8 mouse cellular contexts compared by ENCODE assay signal in the genomic region with DNA sequence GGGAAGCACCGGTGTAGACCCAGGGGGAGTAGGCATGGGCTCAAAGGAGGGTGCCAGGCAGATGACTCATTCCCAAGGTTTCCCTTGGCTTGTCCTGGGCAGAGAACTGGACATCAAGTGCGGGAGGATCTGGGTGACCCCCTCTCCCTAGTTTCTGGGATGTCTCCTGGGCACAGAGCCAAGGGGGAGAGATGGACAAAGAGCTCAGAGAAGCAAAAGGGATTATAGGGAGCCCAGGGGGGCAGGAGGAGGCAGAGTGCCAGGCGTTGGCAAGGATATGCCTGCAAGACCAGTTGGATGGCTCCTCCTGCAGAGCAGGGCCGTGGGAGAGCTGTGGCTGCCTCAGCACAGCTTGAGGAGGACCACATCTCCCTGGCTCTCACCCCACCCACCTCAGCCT. TPM values are rescaled to one million over a fixed set of nuclear protein-coding genes. Genes with fewer than 3 reads are reported as not detected.
DNase-seq lines count a peak whose midpoint lies in the region; ATAC-seq and TF ChIP-seq lines count a peak whose summit lies in the region.

No protein-coding gene starts in this region.

- intact Hi-C loops in heart, postnatal 36 days (cut with DNase I): no loop called here

- H3K9me3 ChIP-seq in heart, embryonic 12.5 days (replicated peaks): no peaks in the 10 kb centered on the region
- no peaks in the 10 kb centered on the region for H3K9me3 ChIP-seq in forebrain, embryonic 12.5 days
- H3K9me3 ChIP-seq in midbrain, embryonic 10.5 days (replicated peaks): no peaks in the 10 kb centered on the region

- H3K27me3 ChIP-seq in heart, embryonic 12.5 days (replicated peaks): no peaks in the 10 kb centered on the region
- H3K27me3 ChIP-seq in forebrain, embryonic 12.5 days: no peaks in the 10 kb centered on the region
- no peaks in the 10 kb centered on the region for H3K27me3 ChIP-seq in midbrain, embryonic 10.5 days (ENCODE audit: low read depth, poor library complexity, severe bottlenecking)

- no peak overlapping the region for H3K27ac ChIP-seq in heart, embryonic 12.5 days (ENCODE audit: poor library complexity, severe bottlenecking)
- H3K27ac ChIP-seq in forebrain, embryonic 12.5 days: peak overlapping the region; percentile 82
- H3K27ac ChIP-seq in layer of hippocampus, adult 2 months: peak overlapping the region; percentile 56; the same call in 1 of the 2 replicates
- peak overlapping the region; percentile 63 for H3K27ac ChIP-seq in midbrain, embryonic 10.5 days (replicated peaks)

- H3K4me2 ChIP-seq in heart, embryonic 12.5 days: no peak overlapping the region
- H3K4me2 ChIP-seq in forebrain, embryonic 12.5 days: peak overlapping the region; percentile 15

- 0 out of 2 replicates have a peak overlapping the region, but pooled peaks have one; percentile 13 for H3K9ac ChIP-seq in heart, embryonic 12.5 days
- H3K9ac ChIP-seq in forebrain, embryonic 12.5 days: 0 out of 2 replicates have a peak overlapping the region, but pooled peaks have one; percentile 12

- no peak for DNase-seq in heart, postnatal 36 days
- peak; percentile 12 for DNase-seq in T-cell, adult 2 months (ENCODE audit: low spot score)
- peak; percentile 38 to 50 for DNase-seq in layer of hippocampus, adult 2 months (ENCODE audit: low spot score in 2 of 2)
- no peak for DNase-seq in midbrain, embryonic 10.5 days (ENCODE audit: low spot score)
- DNase-seq in testis, postnatal 14 days (ENCODE audit: low spot score): peak; percentile 67

- ATAC-seq in heart, embryonic 12.5 days (ENCODE audit: insufficient number of reproducible peaks, low FRiP score): no peak
- no peak for ATAC-seq in forebrain, embryonic 12.5 days (ENCODE audit: low FRiP score)
- ATAC-seq in erythroid progenitor cell, adult 5-6 weeks (replicated peaks; ENCODE audit: low FRiP score, poor library complexity, severe bottlenecking): no peak

- TF ChIP-seq CTCF in layer of hippocampus, adult 2 months (conservative IDR thresholded peaks at IDR 0.05): no peak

- H3K4me3 ChIP-seq in heart, embryonic 12.5 days: no peak overlapping the region
- no peak overlapping the region for H3K4me3 ChIP-seq in forebrain, embryonic 12.5 days (replicated peaks)
- no peak overlapping the region for H3K4me3 ChIP-seq in layer of hippocampus, adult 2 months
- no peak overlapping the region for H3K4me3 ChIP-seq in midbrain, embryonic 10.5 days

- WGBS in heart, embryonic 12.5 days: 66% methylated on average over 4 of the region's 4 CpGs
- 42% methylated on average over 4 of the region's 4 CpGs for WGBS in forebrain, embryonic 12.5 days
- 59% methylated on average over 4 of the region's 4 CpGs for WGBS in midbrain, embryonic 10.5 days

- H3K4me1 ChIP-seq in heart, embryonic 12.5 days (replicated peaks): peaks cover 63% of the 10 kb centered on the region
- peaks cover 70% of the 10 kb centered on the region for H3K4me1 ChIP-seq in forebrain, embryonic 12.5 days
- H3K4me1 ChIP-seq in midbrain, embryonic 10.5 days: peaks cover 72% of the 10 kb centered on the region

- H3K36me3 ChIP-seq in heart, embryonic 12.5 days: no peaks in the 10 kb centered on the region
- no peaks in the 10 kb centered on the region; the same call in 1 of the 2 replicates for H3K36me3 ChIP-seq in forebrain, embryonic 12.5 days (replicated peaks)
- H3K36me3 ChIP-seq in midbrain, embryonic 10.5 days: peaks cover 32% of the 10 kb centered on the region

RNA-seq across cellular contexts. Expression of a gene that starts 4.3 kb away (rescaled TPM):
- polyA plus RNA-seq in heart, embryonic 12.5 days (2016; fragmentation: Nextera tagmentation; extraction: Ambion mirVana): 11.6 and 12.0 TPM in 2 replicates
- 1 to 10 TPM; 4.9 to 5.4 TPM for total RNA-seq in heart, postnatal 36 days (2021)
- 24.8 and 25.6 TPM in 2 replicates for polyA plus RNA-seq in forebrain, embryonic 12.5 days (2016; fragmentation: Nextera tagmentation; extraction: Ambion mirVana)
- total RNA-seq in layer of hippocampus, adult 2 months (2021): 1 to 10 TPM; 8.3 to 8.7 TPM
- polyA plus RNA-seq in midbrain, embryonic 10.5 days (2016; fragmentation: Nextera tagmentation; extraction: Ambion mirVana): 23.7 and 25.0 TPM in 2 replicates
- 8.6 and 28.1 TPM in 2 replicates for total RNA-seq in erythroid progenitor cell, adult 5-6 weeks (2015; ENCODE audit: low replicate concordance)
- total RNA-seq in erythroid progenitor cell, adult 5-6 weeks (2017; ENCODE audit: low replicate concordance): 25.9 and 41.9 TPM in 2 replicates

Comparison
In these comparisons a context has a peak if more than half of its experiments do, and no peak if none do; other contexts are left out.
1. DNase-seq: peak in T-cell, adult 2 months (single experiment), layer of hippocampus, adult 2 months (2 of 2) and testis, postnatal 14 days (single experiment); none in heart, postnatal 36 days (0 of 2) and midbrain, embryonic 10.5 days (single experiment).